Mouse (Mus musculus) spleen, adult 2 months (tissue): ENCODE measurements around the gene Ddx39. TPM values are rescaled to one million over a fixed set of nuclear protein-coding genes. Genes with fewer than 3 reads are reported as not detected.

Experiments
- DNase-seq, 2 experiments: peaks; one replicate each; pipeline versions ENCODE4 v3.0.0 to v3.0.0-alpha.2; 2012 to 2021; ENCODE audit warnings: low spot score in 2 of 2, low read depth in 1 of 2
- H3K27ac ChIP-seq: fragments of 200-500 bp; 2 replicates; pipeline ENCODE4 v1.5.1; 2012; ENCODE audit warnings: low read length, inconsistent platforms; ENCODE audit not compliant: insufficient read depth
- H3K27me3 ChIP-seq: fragments of 200-500 bp; 2 replicates; pipeline ENCODE4 v1.6.1; 2012; ENCODE audit warnings: mild to moderate bottlenecking, moderate library complexity, low read length, inconsistent platforms; ENCODE audit not compliant: control insufficient read depth, insufficient read depth
- H3K36me3 ChIP-seq: fragments of 200-500 bp; 2 replicates; pipeline ENCODE4 v1.6.1; 2012; ENCODE audit warnings: mild to moderate bottlenecking, low read length, inconsistent platforms; ENCODE audit not compliant: control insufficient read depth, insufficient read depth
- H3K4me1 ChIP-seq: fragments of 200-500 bp; 2 replicates; pipeline ENCODE4 v1.6.1; 2011; ENCODE audit warnings: inconsistent platforms; ENCODE audit not compliant: control insufficient read depth, insufficient read depth, insufficient read length
- H3K4me3 ChIP-seq: fragments of 200-500 bp; 2 replicates; pipeline ENCODE4 v1.5.1; 2011; ENCODE audit warnings: mild to moderate bottlenecking, inconsistent platforms; ENCODE audit not compliant: insufficient read depth, insufficient read length; ENCODE audit errors: extremely low read depth
- CTCF ChIP-seq: fragments of 200-500 bp; IDR thresholded peaks from 2 replicates; pipeline ENCODE4 v1.5.1; 2011; ENCODE audit warnings: mild to moderate bottlenecking, inconsistent platforms; ENCODE audit not compliant: insufficient read depth, insufficient read length, insufficient replicate concordance; ENCODE audit errors: extremely low read depth
- POLR2A ChIP-seq: fragments of 200-500 bp; IDR thresholded peaks from 2 replicates; pipeline ENCODE4 v1.6.1; 2011; ENCODE audit warnings: low read depth, low read length, inconsistent platforms
- WGBS: fragments of 180-500 bp; shearing (Covaris S2); methylation state at CpG from one replicate; pipeline ENCODE4 v1.1.7; 2018; 5-methylcytosine and 5-hydroxymethylcytosine counted together
- polyA plus RNA-seq: library from polyadenylated mRNA; depleted of rRNA; stranded (reverse); fragments of >200 nt; gene quantifications from 2 replicates; pipeline ENCODE4 v1.2.3, GENCODE M21; 2012

Gene Ddx39
- polyA plus RNA-seq, 1 experiment = 52.9 TPM

- Histone ChIP-seq H3K27ac (no peak overlapping the region), H3K4me3 (peak overlapping the region; percentile 7; the same call in 1 of the 2 replicates), H3K4me1 (no peaks in the 10 kb centered on the region; the same call in 1 of the 2 replicates), H3K27me3 (no peaks in the 10 kb centered on the region), H3K36me3 (peaks cover 3% of the 10 kb centered on the region; the same call in 1 of the 2 replicates)
- no peak for TF ChIP-seq POLR2A
- TF ChIP-seq CTCF = no peak
- 14% methylated on average over 8 of the region's 8 CpGs for WGBS
- DNase-seq = no peak
These were observed 324 bp upstream of the Ddx39 start for GRCm38 (mm10) chr8:83714676-83715030.

DNA sequence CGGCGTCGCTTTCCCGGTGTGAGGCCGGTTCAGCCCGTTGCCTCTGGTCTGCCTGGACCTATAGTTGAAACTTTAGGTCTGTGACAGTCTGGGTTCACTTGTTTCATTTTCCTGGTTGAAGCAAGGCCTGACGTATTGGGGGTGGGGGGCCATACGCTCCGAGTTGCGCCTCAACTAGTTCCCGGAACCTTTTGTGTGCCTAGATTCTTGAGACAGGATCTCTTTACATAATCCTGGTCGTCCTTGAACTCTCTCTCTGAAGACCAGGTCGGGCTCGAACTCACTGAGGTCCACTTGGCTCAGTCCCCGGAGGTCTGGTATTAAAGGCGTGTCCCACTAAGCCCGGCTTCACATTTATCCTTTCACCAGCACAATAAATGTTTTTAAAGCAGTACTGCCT is 794 bp downstream of the Ddx39 start:
- peak overlapping the region; percentile 79 for H3K4me3 ChIP-seq
- TF ChIP-seq POLR2A (no peak), CTCF (no peak)
- H3K27me3 ChIP-seq = no peaks in the 10 kb centered on the region
- peak overlapping the region; percentile 93 for H3K27ac ChIP-seq
- no peaks in the 10 kb centered on the region; the same call in 1 of the 2 replicates for H3K4me1 ChIP-seq
- peaks cover 9% of the 10 kb centered on the region for H3K36me3 ChIP-seq
- no peak for DNase-seq
- under 1% methylated on average over 17 of the region's 17 CpGs for WGBS

- H3K4me1 ChIP-seq = no peaks in the 10 kb centered on the region; the same call in none of the 2 replicates
- no peak for TF ChIP-seq POLR2A
- TF ChIP-seq CTCF = no peak
These were observed 1.6 kb downstream of the Ddx39 start for GRCm38 (mm10) chr8:83716563-83716962.

DNA sequence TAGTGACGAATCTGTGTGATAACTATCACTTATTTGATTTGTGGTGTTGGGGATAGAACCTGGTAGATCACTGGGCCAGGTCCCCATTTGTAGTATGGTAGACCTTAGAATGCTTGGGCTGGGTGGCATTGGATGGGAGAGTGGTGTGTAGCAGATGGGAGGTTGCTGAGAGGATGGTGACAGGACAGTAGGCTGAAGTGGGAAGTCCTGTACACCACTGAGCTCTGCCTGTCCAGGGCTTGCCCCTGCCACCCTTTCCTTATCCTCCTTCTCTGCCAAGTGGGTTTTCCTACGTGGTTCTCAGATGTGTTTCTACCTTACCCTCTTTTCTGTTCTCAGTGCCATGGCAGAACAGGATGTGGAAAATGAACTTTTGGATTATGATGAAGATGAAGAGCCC is 4.1 kb downstream of the Ddx39 start:
- TF ChIP-seq POLR2A (no peak), CTCF (no peak)
- peaks cover 39% of the 10 kb centered on the region for H3K36me3 ChIP-seq
- 89% methylated on average over 2 of the region's 2 CpGs for whole genome bisulfite sequencing
- no peak for DNase-seq
- H3K4me3 ChIP-seq = no peak overlapping the region
- H3K27me3 ChIP-seq = no peaks in the 10 kb centered on the region
- no peak overlapping the region for H3K27ac ChIP-seq
- H3K4me1 ChIP-seq = no peaks in the 10 kb centered on the region; the same call in none of the 2 replicates

More at GRCm38 (mm10) chr8:83716563-83716962, 1.6 kb downstream of the Ddx39 start:
- H3K27ac ChIP-seq = no peak overlapping the region
- no peaks in the 10 kb centered on the region for H3K27me3 ChIP-seq
- H3K36me3 ChIP-seq = peaks cover 16% of the 10 kb centered on the region
- no peak overlapping the region for H3K4me3 ChIP-seq
- WGBS = 42% methylated on average over 2 of the region's 2 CpGs
- DNase-seq = no peak

- Histone ChIP-seq H3K36me3 (peaks cover 45% of the 10 kb centered on the region), H3K4me1 (no peaks in the 10 kb centered on the region; the same call in none of the 2 replicates), H3K27me3 (no peaks in the 10 kb centered on the region), H3K4me3 (no peak overlapping the region), H3K27ac (no peak overlapping the region)
- DNase-seq = no peak
- TF ChIP-seq CTCF = no peak
- TF ChIP-seq POLR2A = no peak
- WGBS = 98% methylated on average over 2 of the region's 2 CpGs
These were observed 4.7 kb downstream of the Ddx39 start for GRCm38 (mm10) chr8:83719693-83720092.

- H3K27me3 ChIP-seq = no peaks in the 10 kb centered on the region
- no peaks in the 10 kb centered on the region; the same call in none of the 2 replicates for H3K4me1 ChIP-seq
- peak overlapping the region; percentile 4; the same call in 1 of the 2 replicates for H3K27ac ChIP-seq
- H3K36me3 ChIP-seq = peaks cover 56% of the 10 kb centered on the region
- DNase-seq = no peak
- TF ChIP-seq CTCF (no peak), POLR2A (no peak)
- WGBS = 79% methylated on average over 25 of the region's 25 CpGs
- no peak overlapping the region for H3K4me3 ChIP-seq
These were observed 6.5 kb downstream of the Ddx39 start for GRCm38 (mm10) chr8:83721405-83722025.

DNA sequence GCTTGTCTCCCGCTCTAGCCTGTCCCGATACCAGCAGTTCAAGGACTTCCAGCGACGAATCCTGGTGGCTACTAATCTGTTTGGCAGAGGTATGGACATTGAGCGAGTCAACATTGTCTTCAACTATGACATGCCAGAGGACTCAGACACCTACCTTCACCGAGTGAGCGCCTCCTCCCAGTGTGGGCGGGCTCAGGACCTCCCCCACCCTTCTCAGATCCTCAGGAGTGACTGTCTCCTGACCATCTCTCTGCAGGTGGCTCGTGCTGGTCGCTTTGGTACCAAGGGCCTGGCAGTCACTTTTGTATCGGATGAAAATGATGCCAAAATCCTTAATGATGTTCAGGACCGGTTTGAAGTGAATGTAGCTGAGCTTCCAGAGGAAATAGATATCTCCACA is 7.7 kb downstream of the Ddx39 start:
- no peaks in the 10 kb centered on the region; the same call in 1 of the 2 replicates for H3K4me1 ChIP-seq
- H3K36me3 ChIP-seq = peaks cover 60% of the 10 kb centered on the region
- no peak for DNase-seq
- WGBS = 94% methylated on average over 12 of the region's 12 CpGs
- H3K27me3 ChIP-seq = no peaks in the 10 kb centered on the region
- H3K4me3 ChIP-seq = no peak overlapping the region
- TF ChIP-seq CTCF (no peak), POLR2A (no peak)
- H3K27ac ChIP-seq = no peak overlapping the region
